Mouse (Mus musculus) stomach, postnatal 0 days (tissue): Measurements from ENCODE around the gene Acot3.

ENCODE experiments used
- CTCF ChIP-seq: IDR thresholded peaks from 2 replicates; pipeline ENCODE4 v1.5.1; 2016; ENCODE audit warnings: antibody characterized with exemption, low read depth, mild to moderate bottlenecking, moderate library complexity
- EP300 ChIP-seq: optimal IDR thresholded peaks from 2 replicates; pipeline ENCODE3; 2016; ENCODE audit warnings: antibody characterized with exemption

- TF ChIP-seq EP300, result no peak
- no peak for TF ChIP-seq CTCF
Measured at GRCm38 (mm10) chr12:84013701-84014100, 38.2 kb upstream of the Acot3 start.
